Mouse (Mus musculus): ENCODE results near the gene Senp8. TPM values are rescaled to one million over a fixed set of nuclear protein-coding genes. Genes with fewer than 3 reads are reported as not detected.

Gene Senp8
- polyA plus RNA-seq, 1 experiment from 2014 or later, result 12.6 TPM

DNA sequence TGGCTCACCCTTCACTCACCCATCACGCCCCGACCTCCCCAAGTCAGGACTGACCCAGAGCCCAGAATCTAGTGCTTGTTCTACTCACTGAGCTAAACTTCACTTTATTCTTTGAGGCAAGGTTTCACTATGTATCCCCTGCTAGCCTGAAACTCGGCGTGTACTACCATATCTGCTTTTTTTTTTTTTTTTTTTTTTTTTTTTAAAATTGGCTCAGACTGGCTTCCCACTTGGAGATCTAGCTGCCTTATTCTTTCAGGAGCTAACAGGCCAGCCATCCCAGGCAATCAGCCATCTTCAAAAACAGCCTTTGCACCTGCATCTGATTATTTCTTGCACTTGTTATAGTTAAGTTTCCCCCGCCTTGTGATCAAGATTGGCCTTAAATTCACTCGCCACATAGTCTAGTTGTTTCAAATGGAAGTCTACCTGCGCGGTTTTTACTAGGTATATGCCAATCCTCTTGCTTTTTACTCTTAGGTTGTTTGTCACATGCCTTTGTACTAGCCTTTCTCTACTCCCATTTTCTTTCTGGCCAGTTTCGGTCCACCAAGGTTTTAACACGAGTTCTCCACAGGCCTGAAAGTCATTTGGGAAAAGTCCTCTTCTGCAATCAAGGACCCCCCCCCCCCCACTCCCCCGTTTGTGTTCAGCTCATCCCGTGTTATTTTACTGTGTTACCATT, 787 bp downstream of the Senp8 start:
- no peak for ATAC-seq (ENCODE audit: insufficient number of reproducible peaks, insufficient read depth, low FRiP score, low read depth)
- peak overlapping the region; percentile 87 to 99 for H3K4me3 ChIP-seq (ENCODE audit: control insufficient read depth in 1 of 2, insufficient read depth in 1 of 2, low read depth in 1 of 2, low read length in 2 of 2)
- H3K4me1 ChIP-seq (ENCODE audit: control insufficient read depth in 2 of 2, insufficient read depth in 2 of 2, low read length in 2 of 2), result peaks cover 2 to 17% of the 10 kb centered on the region in 2 experiments; a peak in 3 of 4 replicates
- no peaks in the 10 kb centered on the region for H3K9me3 ChIP-seq (ENCODE audit: control insufficient read depth, low read length)
- 30% methylated on average over 12 of the region's 12 CpGs for WGBS
- peak overlapping the region in 1 of 2 experiments; percentile 80; a peak in 1 of 4 replicates for H3K27ac ChIP-seq (replicated peaks in 1 of 2; ENCODE audit: control insufficient read depth in 1 of 2, insufficient read depth in 1 of 2, low read depth in 2 of 2, low read length in 2 of 2)
- no peaks in the 10 kb centered on the region for H3K27me3 ChIP-seq (ENCODE audit: control insufficient read depth, insufficient read depth, low read length)
- peak overlapping the region; percentile 70 for H3K9ac ChIP-seq (ENCODE audit: low read length)
- H3K4me2 ChIP-seq (ENCODE audit: low read length), result peak overlapping the region; percentile 73
- H3K36me3 ChIP-seq (ENCODE audit: control insufficient read depth, insufficient read depth, low read length), result no peaks in the 10 kb centered on the region

GRCm38 (mm10) chr9:59748969-59749368, 1.5 kb downstream of the Senp8 start:
- Histone ChIP-seq H3K9ac (ENCODE audit: low read length) (no peak overlapping the region), H3K27ac (replicated peaks in 1 of 2; ENCODE audit: control insufficient read depth in 1 of 2, insufficient read depth in 1 of 2, low read depth in 2 of 2, low read length in 2 of 2) (no peak overlapping the region), H3K4me2 (ENCODE audit: low read length) (no peak overlapping the region), H3K9me3 (ENCODE audit: control insufficient read depth, low read length) (no peaks in the 10 kb centered on the region), H3K4me3 (ENCODE audit: control insufficient read depth in 1 of 2, insufficient read depth in 1 of 2, low read depth in 1 of 2, low read length in 2 of 2) (no peak overlapping the region), H3K36me3 (ENCODE audit: control insufficient read depth, insufficient read depth, low read length) (no peaks in the 10 kb centered on the region), H3K4me1 (ENCODE audit: control insufficient read depth in 2 of 2, insufficient read depth in 2 of 2, low read length in 2 of 2) (peaks cover 2 to 17% of the 10 kb centered on the region in 2 experiments; a peak in 3 of 4 replicates), H3K27me3 (ENCODE audit: control insufficient read depth, insufficient read depth, low read length) (no peaks in the 10 kb centered on the region)
- 70% methylated on average over 11 of the region's 11 CpGs for WGBS
- ATAC-seq (ENCODE audit: insufficient number of reproducible peaks, insufficient read depth, low FRiP score, low read depth), result no peak

DNA sequence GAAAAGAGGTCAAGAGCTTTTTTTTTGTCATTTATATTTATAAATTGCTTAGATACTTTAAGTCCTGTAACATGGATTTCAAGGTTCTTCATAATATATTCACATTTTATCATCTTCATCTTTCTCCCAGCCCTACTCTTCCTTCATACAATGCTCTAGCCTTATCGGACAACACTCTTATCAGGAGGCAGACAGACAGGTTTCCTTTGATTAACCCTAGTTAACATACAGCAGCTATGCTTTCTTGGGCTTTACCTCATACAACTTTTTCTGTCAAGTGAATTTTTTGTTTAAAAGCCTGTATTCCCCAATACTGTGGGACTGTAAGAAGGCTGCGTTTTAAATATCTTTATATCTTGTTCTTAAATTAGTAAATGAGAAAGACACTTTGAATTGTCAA, 2.1 kb downstream of the Senp8 start:
- no peak for ATAC-seq (ENCODE audit: insufficient number of reproducible peaks, insufficient read depth, low FRiP score, low read depth)
- Histone ChIP-seq H3K4me1 (ENCODE audit: control insufficient read depth in 2 of 2, insufficient read depth in 2 of 2, low read length in 2 of 2) (peaks cover 2 to 17% of the 10 kb centered on the region in 2 experiments; a peak in 3 of 4 replicates), H3K9me3 (ENCODE audit: control insufficient read depth, low read length) (no peaks in the 10 kb centered on the region), H3K27ac (replicated peaks in 1 of 2; ENCODE audit: control insufficient read depth in 1 of 2, insufficient read depth in 1 of 2, low read depth in 2 of 2, low read length in 2 of 2) (no peak overlapping the region), H3K4me3 (ENCODE audit: control insufficient read depth in 1 of 2, insufficient read depth in 1 of 2, low read depth in 1 of 2, low read length in 2 of 2) (no peak overlapping the region), H3K4me2 (ENCODE audit: low read length) (no peak overlapping the region), H3K27me3 (ENCODE audit: control insufficient read depth, insufficient read depth, low read length) (no peaks in the 10 kb centered on the region), H3K36me3 (ENCODE audit: control insufficient read depth, insufficient read depth, low read length) (no peaks in the 10 kb centered on the region), H3K9ac (ENCODE audit: low read length) (no peak overlapping the region)
- 66% methylated on average over 2 of the region's 2 CpGs for WGBS

DNA sequence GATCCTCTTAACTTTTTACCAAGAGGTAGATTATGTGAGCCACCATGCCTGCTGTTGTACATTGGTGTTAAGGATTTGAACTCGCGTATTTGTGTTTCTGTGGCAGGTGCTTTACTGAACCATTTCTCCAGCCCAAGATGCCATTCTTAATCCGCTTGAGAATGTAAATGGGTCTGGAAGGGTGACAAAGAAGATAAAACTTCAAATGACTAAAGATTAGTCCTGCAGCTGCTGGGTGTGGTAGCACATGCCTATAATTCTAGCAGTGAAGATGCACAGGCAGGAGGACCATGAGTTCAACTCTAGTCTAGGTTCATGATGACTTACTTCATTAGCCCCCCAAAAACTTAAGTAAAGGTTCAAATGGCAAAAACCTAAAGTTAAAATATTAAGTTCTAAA, 6.6 kb downstream of the Senp8 start:
- H3K9ac ChIP-seq (ENCODE audit: low read length), result no peak overlapping the region
- no peak overlapping the region for H3K4me3 ChIP-seq (ENCODE audit: control insufficient read depth in 1 of 2, insufficient read depth in 1 of 2, low read depth in 1 of 2, low read length in 2 of 2)
- H3K27me3 ChIP-seq (ENCODE audit: control insufficient read depth, insufficient read depth, low read length), result no peaks in the 10 kb centered on the region
- no peak for ATAC-seq (ENCODE audit: insufficient number of reproducible peaks, insufficient read depth, low FRiP score, low read depth)
- H3K4me1 ChIP-seq (ENCODE audit: control insufficient read depth in 2 of 2, insufficient read depth in 2 of 2, low read length in 2 of 2), result 0 out of 4 replicates have a peak, but pooled peaks cover 0 to 8% of the 10 kb centered on the region in 2 experiments
- no peak overlapping the region for H3K4me2 ChIP-seq (ENCODE audit: low read length)
- 89% methylated on average over 3 of the region's 3 CpGs for WGBS
- H3K36me3 ChIP-seq (ENCODE audit: control insufficient read depth, insufficient read depth, low read length), result no peaks in the 10 kb centered on the region
- H3K9me3 ChIP-seq (ENCODE audit: control insufficient read depth, low read length), result no peaks in the 10 kb centered on the region
- no peak overlapping the region for H3K27ac ChIP-seq (replicated peaks in 1 of 2; ENCODE audit: control insufficient read depth in 1 of 2, insufficient read depth in 1 of 2, low read depth in 2 of 2, low read length in 2 of 2)

DNA sequence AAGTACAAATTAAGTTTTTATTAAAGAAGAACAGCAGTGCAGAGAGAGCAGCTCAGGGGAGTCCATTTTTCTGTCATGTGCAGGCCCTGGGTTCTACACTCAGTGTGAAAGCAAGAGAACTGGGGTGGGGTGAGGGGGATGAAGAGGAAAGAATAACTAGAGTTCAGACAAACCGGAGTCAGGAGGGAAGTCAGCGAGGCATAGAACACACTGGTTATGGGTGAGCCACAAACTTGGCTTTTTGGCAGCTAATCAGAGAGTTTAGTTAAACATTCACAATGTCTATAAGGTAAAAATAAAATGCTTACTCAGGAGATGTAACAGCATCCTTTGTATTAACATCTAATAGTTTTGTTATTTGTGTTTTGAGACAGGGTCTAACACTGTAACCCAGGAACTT, 9.9 kb downstream of the Senp8 start:
- no peak for ATAC-seq (ENCODE audit: insufficient number of reproducible peaks, insufficient read depth, low FRiP score, low read depth)
- no peak overlapping the region for H3K27ac ChIP-seq (replicated peaks in 1 of 2; ENCODE audit: control insufficient read depth in 1 of 2, insufficient read depth in 1 of 2, low read depth in 2 of 2, low read length in 2 of 2)
- no peaks in the 10 kb centered on the region for H3K27me3 ChIP-seq (ENCODE audit: control insufficient read depth, insufficient read depth, low read length)
- H3K4me1 ChIP-seq (ENCODE audit: control insufficient read depth in 2 of 2, insufficient read depth in 2 of 2, low read length in 2 of 2), result peaks cover 2 to 22% of the 10 kb centered on the region in 2 experiments; a peak in 3 of 4 replicates
- no peak overlapping the region for H3K4me2 ChIP-seq (ENCODE audit: low read length)
- 87% methylated on average over 2 of the region's 2 CpGs for WGBS
- no peaks in the 10 kb centered on the region for H3K9me3 ChIP-seq (ENCODE audit: control insufficient read depth, low read length)
- no peaks in the 10 kb centered on the region for H3K36me3 ChIP-seq (ENCODE audit: control insufficient read depth, insufficient read depth, low read length)
- H3K9ac ChIP-seq (ENCODE audit: low read length), result no peak overlapping the region
- H3K4me3 ChIP-seq (ENCODE audit: control insufficient read depth in 1 of 2, insufficient read depth in 1 of 2, low read depth in 1 of 2, low read length in 2 of 2), result no peak overlapping the region

DNA sequence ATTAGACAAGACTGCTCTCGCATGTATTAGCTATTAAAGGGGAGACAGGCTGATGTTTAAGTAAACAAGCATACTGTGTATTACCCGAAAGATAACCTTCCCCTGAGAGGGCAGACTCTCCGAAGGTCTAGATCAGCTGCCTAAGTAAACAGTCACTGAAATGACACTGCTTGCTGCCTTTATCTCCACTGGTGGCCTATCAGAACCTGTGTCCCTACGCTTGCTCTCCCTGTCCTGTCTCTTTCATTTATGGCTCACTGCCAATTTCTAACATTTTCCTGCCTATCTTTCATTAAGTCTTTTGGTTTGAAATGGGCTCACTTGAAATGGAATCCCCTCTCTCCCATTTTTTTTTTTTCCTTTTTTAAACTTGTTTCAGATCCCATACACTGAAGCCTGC, 15.1 kb downstream of the Senp8 start:
- no peak for ATAC-seq (ENCODE audit: insufficient number of reproducible peaks, insufficient read depth, low FRiP score, low read depth)
- peak overlapping the region; percentile 37 for H3K4me2 ChIP-seq (ENCODE audit: low read length)
- H3K4me1 ChIP-seq (ENCODE audit: control insufficient read depth in 2 of 2, insufficient read depth in 2 of 2, low read length in 2 of 2), result peaks cover 4 to 26% of the 10 kb centered on the region in 2 experiments
- H3K4me3 ChIP-seq (ENCODE audit: control insufficient read depth in 1 of 2, insufficient read depth in 1 of 2, low read depth in 1 of 2, low read length in 2 of 2), result no peak overlapping the region
- H3K9me3 ChIP-seq (ENCODE audit: control insufficient read depth, low read length), result no peaks in the 10 kb centered on the region
- 10% methylated on average over 4 of the region's 4 CpGs for WGBS
- H3K36me3 ChIP-seq (ENCODE audit: control insufficient read depth, insufficient read depth, low read length), result no peaks in the 10 kb centered on the region
- H3K9ac ChIP-seq (ENCODE audit: low read length), result 0 out of 2 replicates have a peak overlapping the region, but pooled peaks have one; percentile 8
- H3K27me3 ChIP-seq (ENCODE audit: control insufficient read depth, insufficient read depth, low read length), result no peaks in the 10 kb centered on the region
- H3K27ac ChIP-seq (replicated peaks in 1 of 2; ENCODE audit: control insufficient read depth in 1 of 2, insufficient read depth in 1 of 2, low read depth in 2 of 2, low read length in 2 of 2), result peak overlapping the region; percentile 45 to 64

- H3K9ac ChIP-seq (ENCODE audit: low read length), result no peak overlapping the region
- no peak for ATAC-seq (ENCODE audit: insufficient number of reproducible peaks, insufficient read depth, low FRiP score, low read depth)
- H3K9me3 ChIP-seq (ENCODE audit: control insufficient read depth, low read length), result no peaks in the 10 kb centered on the region
- 45% methylated on average over 6 of the region's 6 CpGs for WGBS
- no peak overlapping the region for H3K4me2 ChIP-seq (ENCODE audit: low read length)
- peaks cover 6 to 29% of the 10 kb centered on the region in 2 experiments for H3K4me1 ChIP-seq (ENCODE audit: control insufficient read depth in 2 of 2, insufficient read depth in 2 of 2, low read length in 2 of 2)
- no peak overlapping the region for H3K27ac ChIP-seq (replicated peaks in 1 of 2; ENCODE audit: control insufficient read depth in 1 of 2, insufficient read depth in 1 of 2, low read depth in 2 of 2, low read length in 2 of 2)
- no peaks in the 10 kb centered on the region for H3K27me3 ChIP-seq (ENCODE audit: control insufficient read depth, insufficient read depth, low read length)
- H3K36me3 ChIP-seq (ENCODE audit: control insufficient read depth, insufficient read depth, low read length), result no peaks in the 10 kb centered on the region
- no peak overlapping the region for H3K4me3 ChIP-seq (ENCODE audit: control insufficient read depth in 1 of 2, insufficient read depth in 1 of 2, low read depth in 1 of 2, low read length in 2 of 2)
These were observed 17.4 kb downstream of the Senp8 start for GRCm38 (mm10) chr9:59733075-59733474.

DNA sequence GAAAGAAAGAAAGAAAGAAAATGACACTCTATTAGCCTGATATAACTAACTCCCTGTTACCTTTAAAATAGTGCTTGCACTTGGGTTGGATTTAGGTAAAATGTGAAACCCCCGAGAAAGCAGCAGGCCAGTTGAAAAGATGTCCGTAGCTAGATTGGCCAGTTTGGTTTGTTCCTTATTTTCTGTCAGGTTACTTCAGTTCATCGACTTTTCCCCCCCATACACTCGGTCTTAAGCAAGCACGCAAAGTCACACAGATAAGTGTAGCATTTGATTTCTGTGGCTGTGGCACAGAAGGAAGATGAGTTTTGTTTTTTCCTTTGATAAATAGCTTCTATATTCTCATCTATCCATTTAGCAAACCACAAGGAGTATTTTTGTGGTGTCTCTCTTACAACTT, 19.4 kb downstream of the Senp8 start:
- Histone ChIP-seq H3K9ac (ENCODE audit: low read length) (no peak overlapping the region), H3K36me3 (ENCODE audit: control insufficient read depth, insufficient read depth, low read length) (no peaks in the 10 kb centered on the region), H3K27ac (replicated peaks in 1 of 2; ENCODE audit: control insufficient read depth in 1 of 2, insufficient read depth in 1 of 2, low read depth in 2 of 2, low read length in 2 of 2) (no peak overlapping the region), H3K27me3 (ENCODE audit: control insufficient read depth, insufficient read depth, low read length) (no peaks in the 10 kb centered on the region), H3K9me3 (ENCODE audit: control insufficient read depth, low read length) (no peaks in the 10 kb centered on the region), H3K4me3 (ENCODE audit: control insufficient read depth in 1 of 2, insufficient read depth in 1 of 2, low read depth in 1 of 2, low read length in 2 of 2) (no peak overlapping the region), H3K4me2 (ENCODE audit: low read length) (no peak overlapping the region), H3K4me1 (ENCODE audit: control insufficient read depth in 2 of 2, insufficient read depth in 2 of 2, low read length in 2 of 2) (peaks cover 4 to 13% of the 10 kb centered on the region in 2 experiments)
- no peak for ATAC-seq (ENCODE audit: insufficient number of reproducible peaks, insufficient read depth, low FRiP score, low read depth)
- WGBS, result 88% methylated on average over 5 of the region's 5 CpGs

Measured in heart, embryonic 14.5 days (tissue).